Mouse (Mus musculus) liver, embryonic 16.5 days (tissue): ENCODE measurements around the gene Slc12a5. TPM values are rescaled to one million over a fixed set of nuclear protein-coding genes. Genes with fewer than 3 reads are reported as not detected.

Experiments used
- ATAC-seq: fragments of 200-750 bp; cut with Nextera tagmentation; 2 replicates; pipeline ENCODE4 v1.8.0; 2017; ENCODE audit warnings: low read depth, mild to moderate bottlenecking, moderate number of reproducible peaks, moderate library complexity
- H3K27ac ChIP-seq: fragments of 300-500 bp; sonication (generic); 2 replicates; pipeline ENCODE4 v1.5.1; 2014; ENCODE audit warnings: mild to moderate bottlenecking, low read length
- H3K27me3 ChIP-seq: fragments of 300-500 bp; sonication (generic); 2 replicates; pipeline ENCODE4 v1.6.1; 2014; ENCODE audit warnings: low read depth, low read length, mixed read lengths; ENCODE audit not compliant: control insufficient read depth, insufficient read depth
- H3K36me3 ChIP-seq: fragments of 300-500 bp; sonication (generic); 2 replicates; pipeline ENCODE4 v1.6.1; 2014; ENCODE audit warnings: mild to moderate bottlenecking; ENCODE audit not compliant: control insufficient read depth, insufficient read depth
- H3K4me1 ChIP-seq: fragments of 300-500 bp; sonication (generic); 2 replicates; pipeline ENCODE4 v1.6.1; 2014; ENCODE audit warnings: low read depth, low read length, mixed read lengths; ENCODE audit not compliant: control insufficient read depth
- H3K4me2 ChIP-seq: fragments of 300-500 bp; sonication (generic); 2 replicates; pipeline ENCODE4 v1.6.1; 2014; ENCODE audit warnings: low read depth, low read length, mixed read lengths
- H3K4me3 ChIP-seq: fragments of 300-500 bp; sonication (generic); 2 replicates; pipeline ENCODE4 v1.5.1; 2014; ENCODE audit warnings: low read depth, mild to moderate bottlenecking, low read length
- H3K9ac ChIP-seq: fragments of 300-500 bp; sonication (generic); 2 replicates; pipeline ENCODE4 v1.6.1; 2014; ENCODE audit warnings: low read depth, low read length
- H3K9me3 ChIP-seq: fragments of 300-500 bp; sonication (generic); replicated peaks from 2 replicates; pipeline ENCODE4 v1.6.1; 2016; ENCODE audit warnings: low read length; ENCODE audit not compliant: control insufficient read depth
- WGBS: fragments of 180-500 bp; shearing (Covaris S2); extraction: QIAGEN DNeasy Blood & Tissue Kit; methylation state at CpG from one replicate; pipeline ENCODE4 v1.1.7; 2014; ENCODE audit not compliant: insufficient replicate concordance; 5-methylcytosine and 5-hydroxymethylcytosine counted together
- polyA plus RNA-seq: library from polyadenylated mRNA; unstranded; fragments of >200 nt; fragmentation: Nextera tagmentation; extraction: Ambion mirVana; gene quantifications from 2 replicates; pipeline ENCODE4 v1.2.1, GENCODE M21; 2015

Slc12a5 gene
- polyA plus RNA-seq: 0.13 TPM in 2 replicates

DNA sequence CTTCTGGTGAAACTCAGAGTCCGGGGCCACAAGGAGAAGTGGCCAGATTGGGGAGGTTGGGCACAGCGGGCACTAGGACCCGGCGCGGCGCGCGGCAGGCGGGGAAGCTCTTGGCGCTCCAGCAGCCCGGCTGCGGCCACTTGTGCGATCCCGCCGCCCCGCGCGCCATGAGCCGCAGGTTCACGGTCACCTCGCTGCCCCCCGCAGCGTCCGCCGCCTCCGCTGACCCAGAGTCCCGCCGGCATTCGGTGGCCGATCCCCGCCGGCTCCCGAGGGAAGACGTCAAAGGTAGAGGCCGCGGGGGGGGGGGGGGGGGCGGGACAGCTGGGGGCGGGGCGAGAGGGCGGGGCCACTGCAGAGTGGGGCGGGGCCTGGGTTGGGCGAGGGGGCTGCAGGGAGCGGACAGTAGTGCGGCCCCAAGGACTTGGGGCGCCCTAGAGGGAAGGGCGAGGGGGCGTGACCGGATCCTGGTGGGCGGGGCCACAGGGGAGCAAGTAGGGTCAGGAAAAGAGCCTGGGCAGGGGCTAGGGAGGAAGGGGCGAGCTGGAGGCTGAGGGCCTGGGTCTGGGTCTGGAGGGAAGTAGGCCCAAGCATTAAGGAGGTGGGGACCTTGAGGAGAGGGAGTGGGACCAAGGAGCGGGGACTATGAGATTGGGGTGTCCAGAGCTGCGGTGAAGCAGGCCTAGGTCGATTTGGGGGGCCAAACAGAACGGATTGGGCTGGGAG is at the start of gene Slc12a5:
Gene Slc12a5, plus strand, starts transcription at position 87 of the 726 bp plus-strand sequence.
- Histone ChIP-seq H3K27ac (no peak within 1 kb of the TSS), H3K27me3 (peaks cover 3% of the 10 kb centered on the region), H3K4me1 (peaks cover 2% of the 10 kb centered on the region; the same call in 1 of the 2 replicates), H3K4me3 (peak within 1 kb of the TSS; percentile 55), H3K4me2 (peak within 1 kb of the TSS; percentile 61), H3K36me3 (no peaks in the 10 kb centered on the region), H3K9me3 (no peaks in the 10 kb centered on the region), H3K9ac (no peak within 1 kb of the TSS)
- peak; percentile 64 for ATAC-seq
- WGBS: 1% methylated on average over 42 of the region's 54 CpGs

GRCm38 (mm10) chr2:164911086-164912048 is 49.2 kb upstream of the Slc12a5 start, which contains the start of gene Zfp335:
TSS of gene Zfp335 (minus strand) at chr2:164911757.
- peak within 1 kb of the TSS; percentile 94 for H3K4me2 ChIP-seq
- WGBS: under 1% methylated on average over 84 of the region's 91 CpGs
- peak; percentile 84 for ATAC-seq
- H3K9me3 ChIP-seq: peaks cover under 1% of the 10 kb centered on the region
- H3K36me3 ChIP-seq: peaks cover 28% of the 10 kb centered on the region
- peak within 1 kb of the TSS; percentile 96 for H3K27ac ChIP-seq
- H3K4me3 ChIP-seq: peak within 1 kb of the TSS; percentile 99
- H3K9ac ChIP-seq: peak within 1 kb of the TSS; percentile 99
- H3K27me3 ChIP-seq: no peaks in the 10 kb centered on the region
- peaks cover 29% of the 10 kb centered on the region for H3K4me1 ChIP-seq

DNA sequence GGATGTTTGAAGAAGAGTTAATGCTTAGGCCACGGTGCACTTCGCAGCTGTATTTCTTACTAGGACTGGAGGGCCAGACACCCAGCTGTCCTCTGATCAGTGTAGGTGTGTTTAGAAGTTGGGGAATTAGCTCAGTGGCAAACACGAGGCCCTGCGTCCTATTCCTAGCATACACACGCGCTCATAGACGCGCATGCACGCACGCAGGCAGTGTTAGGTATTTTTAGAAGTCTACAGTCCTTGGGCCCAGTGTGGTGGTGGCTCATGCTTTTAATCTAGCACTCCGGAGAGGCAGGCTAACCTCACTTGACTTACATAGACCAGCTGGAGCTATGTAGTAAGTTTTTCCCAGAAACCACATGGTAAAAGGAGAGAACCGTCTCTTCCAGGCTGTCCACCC is 48.5 kb upstream of the Slc12a5 start:
- 2% methylated on average over 12 of the region's 12 CpGs for WGBS

GRCm38 (mm10) chr2:164912749-164913427 is 47.7 kb upstream of the Slc12a5 start:
- Histone ChIP-seq H3K4me2 (peak overlapping the region; percentile 94), H3K4me1 (peaks cover 29% of the 10 kb centered on the region), H3K36me3 (peaks cover 14% of the 10 kb centered on the region), H3K9ac (no peak overlapping the region; the same call in 1 of the 2 replicates), H3K4me3 (peak overlapping the region; percentile 99; the same call in 1 of the 2 replicates), H3K27ac (peak overlapping the region; percentile 96; the same call in 1 of the 2 replicates), H3K9me3 (no peaks in the 10 kb centered on the region), H3K27me3 (no peaks in the 10 kb centered on the region)
- ATAC-seq: no peak
- WGBS: 58% methylated on average over 8 of the region's 9 CpGs

More for the DNA sequence above, 48.5 kb upstream of the Slc12a5 start:
- Histone ChIP-seq H3K9me3 (no peaks in the 10 kb centered on the region), H3K36me3 (peaks cover 21% of the 10 kb centered on the region), H3K9ac (peak overlapping the region; percentile 99), H3K27ac (peak overlapping the region; percentile 96), H3K27me3 (no peaks in the 10 kb centered on the region), H3K4me2 (peak overlapping the region; percentile 94), H3K4me1 (peaks cover 29% of the 10 kb centered on the region), H3K4me3 (peak overlapping the region; percentile 99)
- peak; percentile 17 for ATAC-seq

DNA sequence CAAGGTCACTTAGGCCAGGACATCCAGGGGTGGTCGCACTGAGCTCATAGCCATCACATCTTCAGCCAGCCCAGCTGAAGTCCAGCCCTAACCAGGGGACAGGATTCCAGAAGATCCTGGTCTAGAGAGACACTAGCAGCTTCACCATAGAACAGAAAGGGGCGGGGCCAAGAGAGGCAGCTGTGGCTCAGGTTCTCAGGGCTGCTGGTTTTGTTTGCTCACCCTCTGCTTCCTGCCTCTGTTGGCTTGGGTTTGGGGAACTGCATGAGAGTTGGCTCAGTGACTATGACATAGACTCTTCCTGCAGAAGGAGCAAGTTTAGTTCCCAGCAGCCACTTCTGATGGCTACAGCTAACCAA is 47.2 kb upstream of the Slc12a5 start:
- Histone ChIP-seq H3K4me3 (no peak overlapping the region), H3K4me2 (no peak overlapping the region), H3K9me3 (no peaks in the 10 kb centered on the region), H3K4me1 (peaks cover 29% of the 10 kb centered on the region), H3K27me3 (no peaks in the 10 kb centered on the region), H3K36me3 (peaks cover 8% of the 10 kb centered on the region), H3K9ac (no peak overlapping the region), H3K27ac (peak overlapping the region; percentile 65; the same call in 1 of the 2 replicates)
- WGBS: 42% methylated on average over 2 of the region's 2 CpGs
- no peak for ATAC-seq

GRCm38 (mm10) chr2:164916820-164917219 is 43.8 kb upstream of the Slc12a5 start:
- Histone ChIP-seq H3K9ac (no peak overlapping the region), H3K4me3 (no peak overlapping the region)
- WGBS: 28% methylated on average over 5 of the region's 5 CpGs

GRCm38 (mm10) chr2:164917371-164917770 is 43.2 kb upstream of the Slc12a5 start:
- ATAC-seq: no peak
- 69% methylated on average over 10 of the region's 10 CpGs for WGBS
- Histone ChIP-seq H3K4me3 (no peak overlapping the region), H3K27ac (no peak overlapping the region), H3K9ac (no peak overlapping the region), H3K27me3 (no peaks in the 10 kb centered on the region), H3K9me3 (no peaks in the 10 kb centered on the region), H3K4me1 (peaks cover 10% of the 10 kb centered on the region), H3K36me3 (no peaks in the 10 kb centered on the region), H3K4me2 (no peak overlapping the region)

More at GRCm38 (mm10) chr2:164916820-164917219, 43.8 kb upstream of the Slc12a5 start:
- no peaks in the 10 kb centered on the region for H3K27me3 ChIP-seq
- no peak overlapping the region for H3K4me2 ChIP-seq
- H3K4me1 ChIP-seq: peaks cover 15% of the 10 kb centered on the region
- no peak for ATAC-seq
- H3K36me3 ChIP-seq: no peaks in the 10 kb centered on the region
- H3K9me3 ChIP-seq: no peaks in the 10 kb centered on the region
- no peak overlapping the region for H3K27ac ChIP-seq

DNA sequence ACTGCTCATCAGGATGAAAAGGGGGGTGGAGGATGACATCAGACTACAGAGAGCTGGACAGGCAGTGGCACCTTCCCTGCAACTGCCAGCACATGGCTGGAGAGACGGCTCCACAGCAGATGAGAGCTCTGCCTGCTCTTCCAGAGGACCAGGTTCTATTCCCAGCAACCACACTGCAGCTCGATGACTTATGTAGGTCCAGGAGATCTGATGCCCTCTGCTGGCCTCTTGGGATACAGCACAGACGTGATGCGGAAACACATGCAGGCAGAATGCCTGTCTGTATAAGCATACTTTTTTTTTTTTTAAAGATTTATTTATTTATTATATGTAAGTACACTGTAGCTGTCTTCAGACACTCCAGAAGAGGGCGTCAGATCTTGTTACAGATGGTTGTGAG is 42.3 kb upstream of the Slc12a5 start:
- WGBS: 62% methylated on average over 4 of the region's 5 CpGs
- Histone ChIP-seq H3K9ac (no peak overlapping the region), H3K36me3 (no peaks in the 10 kb centered on the region), H3K27ac (no peak overlapping the region), H3K4me3 (no peak overlapping the region), H3K4me1 (peaks cover 1% of the 10 kb centered on the region), H3K9me3 (no peaks in the 10 kb centered on the region), H3K4me2 (no peak overlapping the region), H3K27me3 (no peaks in the 10 kb centered on the region)
- no peak for ATAC-seq
